31 mouse cellular contexts compared by ENCODE assay signal in the genomic region with DNA sequence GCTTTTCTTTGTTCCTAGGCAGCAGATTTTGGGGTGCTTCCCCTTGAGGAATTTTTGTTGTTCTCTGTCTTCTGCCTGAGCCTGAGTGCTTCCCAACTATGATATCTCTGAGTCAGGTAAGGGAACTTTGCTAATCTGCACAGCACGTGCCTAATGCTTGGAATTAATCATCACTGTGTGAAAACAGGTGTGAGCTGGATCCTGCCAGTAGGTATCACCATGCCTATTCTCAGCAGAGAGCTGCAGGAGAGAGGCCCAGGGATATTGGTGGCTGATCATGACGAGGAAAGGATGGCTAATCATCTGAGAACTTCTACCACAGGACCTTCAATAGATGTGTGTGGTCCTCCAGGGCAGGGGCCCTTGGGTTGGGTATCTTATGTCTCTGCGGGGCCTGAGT. TPM values are rescaled to one million over a fixed set of nuclear protein-coding genes. Genes with fewer than 3 reads are reported as not detected.
"Had no signal": no experiment of that assay in that cellular context is flagged by ENCODE, and none has a peak within 500 bp of the region (broad histone marks: within the 10 kb centered on the region; RNA-seq: fewer than 3 reads in every experiment).

No protein-coding gene starts in this region.

- H3K4me2 ChIP-seq: heart, embryonic 11.5 days; heart, embryonic 13.5 days; heart, embryonic 15.5 days; hindbrain, embryonic 12.5 days; hindbrain, embryonic 14.5 days; kidney, embryonic 15.5 days; limb, embryonic 13.5 days; limb, embryonic 15.5 days; liver, embryonic 12.5 days had no signal

- H3K4me1 ChIP-seq: heart, embryonic 13.5 days; heart, embryonic 15.5 days; hindbrain, embryonic 10.5 days; hindbrain, embryonic 12.5 days; kidney, embryonic 15.5 days; limb, embryonic 13.5 days; limb, embryonic 15.5 days; liver, embryonic 12.5 days had no signal

- H3K27ac ChIP-seq: gastrocnemius, adult 2 months; heart, embryonic 13.5 days; heart, embryonic 15.5 days; hindbrain, embryonic 10.5 days; hindbrain, embryonic 12.5 days; hindbrain, embryonic 14.5 days; hindbrain, postnatal 0 days; kidney, embryonic 15.5 days; kidney, postnatal 0 days; limb, embryonic 13.5 days; limb, embryonic 15.5 days; liver, embryonic 12.5 days; liver, embryonic 14.5 days had no signal

- DNase-seq: gastrocnemius, adult 2 months; gastrocnemius, postnatal 10 days; gastrocnemius, postnatal 25 days; heart, postnatal 4 days; kidney, adult 11 months; kidney, adult 2 months; kidney, adult 9 months; kidney, postnatal 14 days; kidney, postnatal 36 days; layer of hippocampus, adult 9-11 months; layer of hippocampus, postnatal 36 days; left cerebral cortex, postnatal 4 days had no signal

- H3K36me3 ChIP-seq: heart, embryonic 13.5 days; heart, embryonic 15.5 days; hindbrain, embryonic 10.5 days; hindbrain, embryonic 12.5 days; kidney, embryonic 15.5 days; limb, embryonic 13.5 days; limb, embryonic 15.5 days; liver, embryonic 12.5 days had no signal

- H3K9me3 ChIP-seq: heart, embryonic 13.5 days; heart, embryonic 15.5 days; hindbrain, embryonic 10.5 days; hindbrain, embryonic 12.5 days; kidney, embryonic 15.5 days; limb, embryonic 13.5 days; limb, embryonic 15.5 days; liver, embryonic 12.5 days had no signal

- H3K4me3 ChIP-seq: gastrocnemius, adult 2 months; heart, embryonic 13.5 days; heart, embryonic 15.5 days; hindbrain, embryonic 10.5 days; hindbrain, embryonic 12.5 days; kidney, embryonic 15.5 days; limb, embryonic 13.5 days; limb, embryonic 15.5 days; liver, embryonic 12.5 days had no signal

- ATAC-seq: hindbrain, postnatal 0 days; intestine, embryonic 16.5 days; liver, embryonic 12.5 days had no signal

- H3K9ac ChIP-seq: heart, embryonic 13.5 days; heart, embryonic 15.5 days; hindbrain, embryonic 12.5 days; hindbrain, embryonic 14.5 days; kidney, embryonic 15.5 days; limb, embryonic 13.5 days; limb, embryonic 15.5 days; liver, embryonic 12.5 days; liver, embryonic 14.5 days had no signal

- H3K27me3 ChIP-seq: heart, embryonic 13.5 days; heart, embryonic 15.5 days; hindbrain, embryonic 12.5 days; kidney, embryonic 15.5 days; limb, embryonic 13.5 days; limb, embryonic 15.5 days; liver, embryonic 12.5 days had no signal

RNA-seq across cellular contexts. Expression of a gene that starts 26.5 kb away (rescaled TPM):
- total RNA-seq: gastrocnemius, adult 2 months; gastrocnemius, postnatal 10 days; gastrocnemius, postnatal 25 days; gastrocnemius, postnatal 4 days; granulocyte monocyte progenitor cell, adult 5-6 weeks; heart, adult 8-10 months; heart, postnatal 25 days; heart, postnatal 4 days had no signal
- polyA plus RNA-seq: heart, postnatal 0 days; limb, embryonic 13.5 days; liver, embryonic 12.5 days had no signal
